Mouse (Mus musculus): ENCODE measurements around the gene Pla2g4d. TPM values are rescaled to one million over a fixed set of nuclear protein-coding genes. Genes with fewer than 3 reads are reported as not detected.
"Not testable (repeated sequence)": the region's sequence is repeated elsewhere in the genome, so short reads cannot be mapped to it uniquely, and the experiment has no call there.

Gene Pla2g4d
- polyA plus RNA-seq, 1 experiment from 2014 or later: not detected

GRCm38 (mm10) chr2:120261346-120261745 lies 27.7 kb downstream of the Pla2g4d start:
- no peak for ATAC-seq (ENCODE audit: insufficient number of reproducible peaks, insufficient read depth, low FRiP score, low TSS enrichment, low read depth)
- no peaks in the 10 kb centered on the region for H3K27me3 ChIP-seq
- H3K9ac ChIP-seq: no peak overlapping the region
- H3K4me1 ChIP-seq: no peaks in the 10 kb centered on the region
- no peaks in the 10 kb centered on the region for H3K36me3 ChIP-seq
- no peak overlapping the region for H3K4me2 ChIP-seq
- no peaks in the 10 kb centered on the region for H3K9me3 ChIP-seq
- H3K4me3 ChIP-seq: no peak overlapping the region
- WGBS: 67% methylated on average over 3 of the region's 3 CpGs
- H3K27ac ChIP-seq: no peak overlapping the region

- Histone ChIP-seq H3K4me1 (no peaks in the 10 kb centered on the region), H3K4me3 (no peak overlapping the region), H3K27me3 (no peaks in the 10 kb centered on the region), H3K36me3 (no peaks in the 10 kb centered on the region), H3K9me3 (no peaks in the 10 kb centered on the region), H3K9ac (no peak overlapping the region), H3K27ac (no peak overlapping the region), H3K4me2 (no peak overlapping the region)
- ATAC-seq (ENCODE audit: insufficient number of reproducible peaks, insufficient read depth, low FRiP score, low TSS enrichment, low read depth): no peak
Observed at GRCm38 (mm10) chr2:120256259-120256658, 32.7 kb downstream of the Pla2g4d start.

DNA sequence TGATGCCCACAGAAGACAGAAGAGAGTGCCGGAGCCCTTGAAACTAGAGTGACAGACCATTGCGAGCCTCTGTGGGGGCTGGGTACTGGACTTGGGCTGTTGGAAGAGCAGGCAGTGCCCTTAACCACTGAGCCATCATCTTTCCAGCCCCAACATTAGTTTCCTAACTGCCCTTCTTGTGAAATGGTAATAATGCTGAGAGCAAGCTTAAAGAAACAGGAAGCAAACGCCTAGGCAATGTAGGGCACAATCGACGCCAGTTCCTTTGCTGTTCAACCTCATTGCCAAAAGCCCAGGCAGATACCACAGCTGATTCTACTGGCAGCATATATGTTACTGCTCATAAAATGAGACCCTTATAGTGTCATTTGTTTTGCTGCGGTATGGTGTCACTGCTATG lies 36.4 kb downstream of the Pla2g4d start:
- H3K4me2 ChIP-seq: no peak overlapping the region
- 87% methylated on average over 6 of the region's 6 CpGs for WGBS
- H3K4me3 ChIP-seq: no peak overlapping the region
- no peaks in the 10 kb centered on the region for H3K27me3 ChIP-seq
- H3K4me1 ChIP-seq: no peaks in the 10 kb centered on the region
- H3K9me3 ChIP-seq: no peaks in the 10 kb centered on the region
- ATAC-seq (ENCODE audit: insufficient number of reproducible peaks, insufficient read depth, low FRiP score, low TSS enrichment, low read depth): no peak
- H3K27ac ChIP-seq: no peak overlapping the region
- no peak overlapping the region for H3K9ac ChIP-seq
- no peaks in the 10 kb centered on the region for H3K36me3 ChIP-seq

DNA sequence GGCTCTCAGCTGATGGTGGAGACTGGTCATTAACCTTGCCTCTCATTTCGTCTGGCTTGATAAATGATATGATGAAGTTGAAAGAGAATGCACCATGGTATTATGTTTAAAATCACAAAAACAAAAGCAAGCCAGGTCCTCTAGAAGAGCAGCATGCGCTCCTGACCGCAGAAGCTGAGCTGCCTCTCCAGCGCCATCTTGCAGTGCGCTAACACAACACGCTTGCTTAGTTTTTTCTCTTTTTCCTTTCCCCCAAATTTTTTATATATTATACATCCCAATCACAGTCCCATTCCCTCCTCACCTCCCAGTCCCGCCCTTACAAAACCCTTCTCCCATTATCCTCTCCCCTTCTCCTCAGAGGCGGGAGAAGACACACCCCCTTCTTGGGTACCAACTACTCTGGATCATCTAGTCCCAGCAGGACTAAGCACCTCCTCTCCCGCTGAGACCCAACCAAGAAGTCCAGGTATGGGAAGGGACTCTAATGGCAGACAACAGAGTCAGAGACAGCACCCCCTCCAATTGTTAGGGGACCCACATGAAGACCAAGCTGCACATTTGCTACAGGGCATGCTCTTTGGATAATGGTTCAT lies 43.5 kb downstream of the Pla2g4d start:
- Histone ChIP-seq H3K4me3 (peak overlapping the region; percentile 43), H3K4me1 (peaks cover 9% of the 10 kb centered on the region), H3K27ac (no peak overlapping the region), H3K27me3 (peaks cover 12% of the 10 kb centered on the region), H3K9ac (peak overlapping the region; percentile 64), H3K4me2 (peak overlapping the region; percentile 74), H3K9me3 (no peaks in the 10 kb centered on the region), H3K36me3 (no peaks in the 10 kb centered on the region)
- ATAC-seq (ENCODE audit: insufficient number of reproducible peaks, insufficient read depth, low FRiP score, low TSS enrichment, low read depth): no peak
- 14% methylated on average over 9 of the region's 9 CpGs for WGBS

- Histone ChIP-seq H3K4me2 (peak within 1 kb of the TSS; percentile 74), H3K27ac (no peak within 1 kb of the TSS), H3K27me3 (peaks cover 12% of the 10 kb centered on the region), H3K4me1 (peaks cover 9% of the 10 kb centered on the region), H3K9ac (peak within 1 kb of the TSS; percentile 64), H3K4me3 (peak within 1 kb of the TSS; percentile 43), H3K9me3 (no peaks in the 10 kb centered on the region), H3K36me3 (no peaks in the 10 kb centered on the region)
- ATAC-seq (ENCODE audit: insufficient number of reproducible peaks, insufficient read depth, low FRiP score, low TSS enrichment, low read depth): 0 out of 2 replicates have a peak, but pooled peaks have one; percentile 39
- 4% methylated on average over 27 of the region's 27 CpGs for WGBS
Observed at GRCm38 (mm10) chr2:120244679-120245420, 44.1 kb downstream of the Pla2g4d start, which contains the start of gene Pla2g4e. TSS of gene Pla2g4e (minus strand) at chr2:120245335.

DNA sequence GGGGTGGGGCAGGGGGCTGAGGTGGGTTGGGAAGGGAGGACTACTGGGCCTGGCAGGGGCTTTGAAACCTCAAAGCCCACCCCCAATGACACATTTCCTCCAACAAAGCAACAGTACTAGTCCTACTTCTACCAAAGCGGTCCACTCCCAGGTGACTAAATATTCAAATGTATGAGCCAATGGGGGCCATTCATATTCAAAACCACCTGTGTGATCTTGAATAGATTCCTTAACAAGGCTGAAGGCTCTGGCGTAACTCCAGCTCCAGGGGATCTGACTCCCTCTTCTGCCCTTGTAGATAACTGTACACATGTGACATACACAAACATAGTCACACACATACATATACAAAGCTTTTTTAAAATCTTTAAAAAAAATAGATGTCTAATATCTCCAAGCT lies 45.0 kb downstream of the Pla2g4d start:
- WGBS: 92% methylated on average over 2 of the region's 2 CpGs
- no peak for ATAC-seq (ENCODE audit: insufficient number of reproducible peaks, insufficient read depth, low FRiP score, low TSS enrichment, low read depth)
- Histone ChIP-seq H3K4me2 (no peak overlapping the region), H3K9ac (no peak overlapping the region), H3K4me3 (no peak overlapping the region), H3K9me3 (no peaks in the 10 kb centered on the region), H3K36me3 (no peaks in the 10 kb centered on the region), H3K27ac (no peak overlapping the region), H3K4me1 (peaks cover 9% of the 10 kb centered on the region), H3K27me3 (peaks cover 12% of the 10 kb centered on the region)

- H3K9ac ChIP-seq: no peak overlapping the region
- H3K4me1 ChIP-seq: peaks cover 9% of the 10 kb centered on the region
- H3K27ac ChIP-seq: no peak overlapping the region
- no peak overlapping the region for H3K4me2 ChIP-seq
- WGBS: 80% methylated on average over 5 of the region's 5 CpGs
- no peaks in the 10 kb centered on the region for H3K36me3 ChIP-seq
- H3K27me3 ChIP-seq: peaks cover 12% of the 10 kb centered on the region
- ATAC-seq (ENCODE audit: insufficient number of reproducible peaks, insufficient read depth, low FRiP score, low TSS enrichment, low read depth): no peak
- H3K4me3 ChIP-seq: no peak overlapping the region
- H3K9me3 ChIP-seq: no peaks in the 10 kb centered on the region
Observed at GRCm38 (mm10) chr2:120242791-120243467, 46.1 kb downstream of the Pla2g4d start.

GRCm38 (mm10) chr2:120238733-120239132 lies 50.3 kb downstream of the Pla2g4d start:
- H3K36me3 ChIP-seq; ATAC-seq (ENCODE audit: insufficient number of reproducible peaks, insufficient read depth, low FRiP score, low TSS enrichment, low read depth); H3K9ac ChIP-seq; H3K9me3 ChIP-seq; H3K27ac ChIP-seq; H3K4me2 ChIP-seq; H3K4me1 ChIP-seq; H3K27me3 ChIP-seq; H3K4me3 ChIP-seq: not testable (repeated sequence)
- 91% methylated on average over 9 of the region's 9 CpGs for WGBS

DNA sequence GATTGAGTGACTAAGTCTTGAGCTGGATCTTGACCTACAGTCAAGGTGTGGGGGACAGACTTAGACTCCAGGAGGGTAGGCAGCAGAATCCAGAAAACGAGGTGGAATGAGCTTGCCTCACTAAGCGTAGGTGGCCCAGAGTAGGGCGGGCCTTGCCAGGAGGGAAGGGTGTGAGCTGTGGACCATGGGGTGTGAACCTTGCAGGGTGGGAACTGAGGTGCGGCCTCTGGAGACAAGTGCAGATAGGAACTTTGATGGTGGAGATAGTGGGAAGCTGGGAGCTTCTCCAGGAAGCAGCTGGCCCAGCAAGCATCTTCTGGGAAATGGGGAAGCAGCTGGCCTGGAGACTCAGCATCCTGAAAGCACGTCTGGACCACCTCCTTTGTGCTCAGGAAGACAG lies 51.2 kb downstream of the Pla2g4d start:
- WGBS: 75% methylated on average over 5 of the region's 5 CpGs
- H3K4me2 ChIP-seq: no peak overlapping the region
- no peak overlapping the region for H3K4me3 ChIP-seq
- no peak overlapping the region for H3K27ac ChIP-seq
- no peaks in the 10 kb centered on the region for H3K36me3 ChIP-seq
- H3K9ac ChIP-seq: no peak overlapping the region
- no peaks in the 10 kb centered on the region for H3K27me3 ChIP-seq
- H3K4me1 ChIP-seq: no peaks in the 10 kb centered on the region
- ATAC-seq (ENCODE audit: insufficient number of reproducible peaks, insufficient read depth, low FRiP score, low TSS enrichment, low read depth): no peak
- no peaks in the 10 kb centered on the region for H3K9me3 ChIP-seq

DNA sequence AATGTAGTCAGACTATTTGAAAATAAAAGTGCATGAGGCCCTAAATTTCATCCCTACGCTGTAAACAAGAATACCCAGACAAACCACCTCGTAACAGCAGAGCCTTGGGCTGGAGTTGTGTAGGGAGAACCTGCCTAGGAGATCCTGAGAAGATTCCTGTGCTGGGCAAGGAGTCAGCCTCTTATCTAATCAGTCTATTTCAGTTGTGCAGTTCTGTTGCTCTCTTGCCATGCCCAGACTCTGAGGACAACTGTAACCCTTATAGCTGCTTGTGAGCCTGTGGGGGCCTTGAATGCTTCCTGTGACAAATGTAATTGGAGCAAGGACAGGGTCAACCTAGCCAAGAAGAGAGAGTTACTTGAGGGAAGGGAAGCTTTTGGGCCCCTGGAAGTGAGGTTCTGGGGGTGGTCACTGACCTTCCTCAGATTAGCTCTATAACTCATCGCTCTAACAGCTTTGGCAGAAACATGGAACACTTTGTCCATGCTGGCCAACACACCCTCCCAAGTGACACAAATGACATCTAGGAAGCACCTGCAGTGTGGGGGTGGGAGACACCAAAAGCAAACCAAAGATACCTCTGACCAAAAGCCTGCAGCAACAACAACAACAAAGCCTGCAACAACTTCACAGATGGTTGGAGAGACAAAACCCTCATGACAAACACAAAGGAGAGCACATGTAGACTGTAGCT lies 52.9 kb downstream of the Pla2g4d start:
- H3K9me3 ChIP-seq: no peaks in the 10 kb centered on the region
- H3K27ac ChIP-seq: no peak overlapping the region
- H3K36me3 ChIP-seq: no peaks in the 10 kb centered on the region
- WGBS: 85% methylated on average over 3 of the region's 3 CpGs
- no peak overlapping the region for H3K4me2 ChIP-seq
- no peak overlapping the region for H3K9ac ChIP-seq
- H3K4me1 ChIP-seq: no peaks in the 10 kb centered on the region
- ATAC-seq (ENCODE audit: insufficient number of reproducible peaks, insufficient read depth, low FRiP score, low TSS enrichment, low read depth): no peak
- H3K4me3 ChIP-seq: no peak overlapping the region
- H3K27me3 ChIP-seq: no peaks in the 10 kb centered on the region

DNA sequence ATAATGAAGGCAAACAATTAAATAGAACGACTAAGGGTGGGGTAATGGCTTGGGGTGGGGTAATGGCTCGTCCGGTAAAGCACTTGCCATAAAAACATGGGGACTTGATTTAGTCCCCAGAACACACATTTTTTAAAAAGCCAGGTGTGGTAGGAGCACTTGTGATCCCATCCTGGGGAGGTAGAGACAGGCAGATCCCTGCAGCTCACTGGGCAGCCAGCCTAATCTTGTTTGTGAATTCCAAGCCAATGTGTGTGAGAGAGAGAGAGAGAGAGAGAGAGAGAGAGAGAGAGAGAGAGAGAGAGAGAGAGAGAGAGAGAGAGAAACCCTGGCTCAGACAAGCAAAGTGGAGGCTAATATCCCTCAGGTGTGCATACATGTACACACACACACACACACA lies 53.6 kb downstream of the Pla2g4d start:
- H3K27me3 ChIP-seq: no peaks in the 10 kb centered on the region
- H3K27ac ChIP-seq: no peak overlapping the region
- H3K9me3 ChIP-seq: no peaks in the 10 kb centered on the region
- H3K4me1 ChIP-seq: no peaks in the 10 kb centered on the region
- H3K9ac ChIP-seq: no peak overlapping the region
- no peak overlapping the region for H3K4me3 ChIP-seq
- 54% methylated on average over 3 of the region's 3 CpGs for WGBS
- no peaks in the 10 kb centered on the region for H3K36me3 ChIP-seq
- no peak overlapping the region for H3K4me2 ChIP-seq
- ATAC-seq (ENCODE audit: insufficient number of reproducible peaks, insufficient read depth, low FRiP score, low TSS enrichment, low read depth): no peak

Data from embryonic facial prominence, embryonic 13.5 days (tissue).